Mouse (Mus musculus) yolk sac, embryonic 10.5 days (tissue): ENCODE results near the gene Tmem212.

Experiments
- DNase-seq: peaks from one replicate; pipeline ENCODE4 v3.0.0-alpha.2; 2017; ENCODE audit warnings: low spot score

Gene Tmem212

DNA sequence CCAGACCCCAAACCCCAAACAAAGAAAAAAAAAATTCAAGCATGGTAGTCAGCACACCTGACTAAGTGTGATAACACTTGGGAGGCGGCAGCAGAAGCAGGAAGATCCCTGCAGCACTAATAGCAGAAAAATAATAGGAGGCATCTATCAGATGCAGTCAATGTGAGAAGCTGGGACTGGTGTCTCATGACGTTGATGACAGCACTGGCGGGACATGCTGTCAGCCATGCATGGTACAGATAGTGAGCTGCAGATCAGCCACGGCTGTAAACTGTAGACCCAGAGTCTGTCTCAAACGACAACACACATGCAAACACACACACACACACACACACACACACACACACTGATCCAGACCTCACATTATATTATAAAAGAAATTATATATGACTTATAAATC is 52.9 kb downstream of the Tmem212 start:
- DNase-seq: no peak

DNA sequence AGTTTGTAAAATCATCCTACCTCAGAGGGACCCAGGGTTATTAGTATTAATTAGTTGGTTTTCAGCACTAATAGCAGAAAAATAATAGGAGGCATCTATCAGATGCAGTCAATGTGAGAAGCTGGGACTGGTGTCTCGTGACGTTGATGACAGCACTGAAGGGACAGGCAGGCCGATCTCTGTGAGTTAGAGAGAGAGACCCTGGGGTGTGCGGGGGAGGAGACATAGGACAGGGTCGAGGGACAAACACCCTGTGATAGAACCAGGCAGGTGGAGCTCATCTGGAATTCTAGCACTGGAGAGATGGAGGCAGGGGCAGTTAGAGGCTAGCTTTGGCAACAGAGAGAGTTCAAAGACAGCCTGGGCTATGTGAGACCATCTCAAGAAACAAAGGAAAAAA is 53.3 kb downstream of the Tmem212 start:
- DNase-seq: no peak

DNA sequence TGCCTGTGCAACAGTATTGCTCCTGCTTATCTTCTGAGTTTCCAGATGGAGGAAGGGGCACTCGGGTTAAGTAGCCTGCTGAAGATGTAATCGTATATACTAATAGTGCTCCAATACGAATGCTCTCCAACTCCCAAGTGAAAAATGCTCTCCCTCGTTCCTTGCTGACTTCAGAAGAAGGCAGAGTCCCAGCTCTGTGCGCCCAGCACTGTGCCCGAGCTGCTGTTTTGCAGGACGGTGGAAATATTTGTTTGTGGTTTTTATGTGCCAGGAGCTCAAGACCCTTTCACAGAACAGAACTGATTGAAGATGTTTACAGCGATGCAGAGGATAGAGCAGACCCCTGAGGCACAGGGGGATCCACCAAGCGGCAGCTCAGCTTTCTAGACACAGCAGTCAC is 55.9 kb downstream of the Tmem212 start:
- peak; percentile 30 for DNase-seq

DNA sequence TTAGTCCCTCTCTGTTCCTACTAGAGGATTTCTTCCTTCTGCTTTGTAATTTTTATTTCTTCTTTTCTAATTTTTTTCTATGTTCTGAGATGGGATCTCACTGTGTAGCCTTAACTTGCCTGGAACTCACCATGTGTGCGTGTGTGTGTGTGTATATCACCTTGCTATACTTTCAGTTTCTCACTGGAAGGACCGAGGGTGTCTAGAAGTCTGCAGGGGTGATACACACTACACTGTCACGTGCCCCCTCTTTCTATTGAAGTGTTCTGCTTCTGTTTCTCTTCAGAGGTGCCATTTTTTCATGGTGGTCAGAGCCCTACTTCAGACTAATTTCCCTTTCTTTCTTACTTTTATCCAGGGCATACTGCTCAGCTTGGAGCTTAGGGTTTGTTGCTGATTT is 56.4 kb downstream of the Tmem212 start:
- DNase-seq: no peak

DNA sequence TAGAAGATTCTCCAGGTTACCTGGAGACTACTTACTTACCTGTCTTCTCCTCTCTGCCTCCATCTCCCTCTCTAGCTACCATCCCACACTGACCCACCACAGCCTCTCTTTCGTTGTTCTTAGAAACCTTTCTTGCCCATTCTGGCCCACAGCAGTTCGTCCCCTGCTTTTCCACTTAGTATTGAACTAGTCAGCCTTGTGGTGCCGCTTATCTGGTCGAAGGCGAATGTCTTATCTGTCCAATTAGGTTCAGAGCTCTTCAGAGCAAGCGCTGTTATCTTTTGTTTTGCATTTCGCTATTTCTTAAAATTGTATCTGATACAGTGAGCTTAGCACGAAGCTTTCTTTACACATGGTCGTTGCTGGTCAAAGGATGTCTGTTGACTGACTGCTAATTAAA is 56.9 kb downstream of the Tmem212 start:
- no peak for DNase-seq

DNA sequence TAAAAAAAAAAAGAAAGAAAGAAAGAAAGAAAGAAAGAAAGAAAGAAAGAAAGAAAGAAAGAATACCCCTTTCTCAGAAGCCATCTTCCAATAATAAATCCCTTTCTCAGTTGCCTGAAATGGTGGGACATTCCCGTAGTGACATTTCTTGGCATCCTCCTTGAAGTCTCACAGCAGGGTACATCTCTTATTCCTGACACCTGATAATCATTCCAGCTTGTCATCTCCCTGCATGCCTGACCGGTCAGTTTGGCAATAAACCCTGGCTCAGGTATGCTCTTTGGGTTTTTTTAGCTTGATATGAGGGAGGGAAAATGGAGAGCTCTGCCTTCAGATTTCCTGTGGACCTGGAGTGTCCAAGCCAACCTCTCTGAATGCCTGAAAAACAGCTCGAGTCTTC is 59.9 kb downstream of the Tmem212 start:
- no peak for DNase-seq

DNA sequence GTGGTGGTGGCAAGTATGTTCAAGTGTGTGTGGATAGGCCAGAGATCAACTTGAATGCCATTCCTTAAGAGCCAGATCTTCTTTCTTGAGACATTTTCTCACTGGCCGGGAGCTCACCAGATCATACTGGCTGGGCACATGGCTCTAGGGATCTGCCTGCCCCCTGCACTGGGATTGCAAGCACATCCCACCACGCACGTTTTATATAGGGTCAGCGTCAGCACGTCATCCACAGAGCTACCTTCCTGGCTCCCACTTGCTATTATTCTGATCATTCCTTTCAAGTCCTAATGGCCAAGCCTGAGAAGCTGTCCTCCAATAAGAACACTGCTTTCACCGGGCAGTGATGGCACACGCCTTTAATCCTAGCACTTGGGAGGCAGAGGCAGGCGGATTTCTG is 60.4 kb downstream of the Tmem212 start:
- no peak for DNase-seq

DNA sequence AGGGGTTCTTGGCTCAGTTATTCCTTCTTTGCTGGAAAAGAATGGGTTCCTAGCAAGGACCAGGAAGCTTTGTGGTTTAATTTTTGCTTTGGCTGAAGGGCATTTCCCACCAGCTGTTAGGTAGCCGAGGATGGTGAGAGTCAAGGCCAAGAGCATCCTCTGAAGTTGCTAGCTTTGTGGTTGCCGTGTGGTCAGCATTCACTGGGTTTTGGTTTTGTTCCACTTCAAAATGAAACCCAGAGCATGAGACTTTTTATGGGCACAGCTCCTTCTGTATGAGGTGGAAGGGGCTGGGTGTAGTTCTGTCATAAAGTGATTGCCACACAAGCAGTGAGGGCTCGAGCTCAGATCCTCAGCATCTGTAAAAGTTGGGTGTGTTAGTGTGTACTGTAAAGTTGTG is 67.4 kb downstream of the Tmem212 start:
- DNase-seq: no peak

DNA sequence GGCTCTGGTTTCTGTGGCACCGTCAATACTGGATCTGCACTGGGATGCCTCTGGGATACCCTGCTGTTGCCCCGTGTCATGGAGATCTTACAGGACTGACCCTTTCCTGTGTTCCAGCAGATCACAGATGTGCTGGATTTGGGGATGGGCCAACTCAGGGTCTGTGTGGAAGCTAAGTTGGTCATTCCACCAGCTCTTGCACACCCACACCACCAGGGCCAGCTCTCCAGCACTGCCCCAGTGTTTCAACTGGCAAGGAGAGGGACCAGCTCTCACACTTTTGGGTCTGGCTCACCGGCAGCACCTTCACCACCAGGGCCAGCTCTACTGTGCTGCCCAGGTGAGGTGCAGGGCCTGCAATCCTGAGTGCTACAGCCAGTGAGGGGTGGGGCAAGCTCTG is 68.9 kb downstream of the Tmem212 start:
- no peak for DNase-seq

DNA sequence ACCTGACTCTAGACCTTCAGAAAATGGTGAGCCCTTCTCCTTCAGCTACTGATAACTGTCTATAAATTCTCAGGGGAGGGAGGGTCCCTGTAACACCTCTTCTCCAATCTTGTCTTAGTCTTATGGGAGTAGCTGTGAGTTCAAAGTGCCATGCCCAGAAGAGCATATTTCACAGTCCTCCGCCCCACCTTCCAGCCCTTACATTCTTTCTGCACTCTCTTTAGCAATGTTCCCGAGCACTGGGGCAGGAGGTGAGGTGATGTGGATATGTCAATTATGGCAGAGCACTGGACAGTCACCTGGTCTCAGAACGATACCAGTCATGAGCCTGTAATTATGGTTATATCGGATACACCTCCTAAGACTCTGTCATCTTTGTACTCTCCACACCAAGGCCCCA is 70.2 kb downstream of the Tmem212 start:
- DNase-seq: no peak
